Mouse (Mus musculus): ENCODE results near the gene Zbtb24. TPM values are rescaled to one million over a fixed set of nuclear protein-coding genes. Genes with fewer than 3 reads are reported as not detected.
A peak's percentile ranks its signal among the peaks of the same experiment; 100 is the strongest.

The Zbtb24 gene
- polyA plus RNA-seq, 1 experiment from 2014 or later: 14.6 TPM

GRCm38 (mm10) chr10:41449684-41450083 is 499 bp upstream of the Zbtb24 start:
- WGBS: 10% methylated on average over 14 of the region's 14 CpGs
- peak; percentile 44 for ATAC-seq
- H3K9me3 ChIP-seq (ENCODE audit: low read length): no peaks in the 10 kb centered on the region

GRCm38 (mm10) chr10:41450780-41451522 is 768 bp downstream of the Zbtb24 start:
- no peaks in the 10 kb centered on the region for H3K27me3 ChIP-seq (replicated peaks; ENCODE audit: insufficient read depth, low read length)
- peak overlapping the region; percentile 92 for H3K27ac ChIP-seq (ENCODE audit: low read length)
- H3K4me2 ChIP-seq (replicated peaks; ENCODE audit: low read depth, low read length): peak overlapping the region; percentile 77
- no peaks in the 10 kb centered on the region for H3K9me3 ChIP-seq (ENCODE audit: low read length)
- peak overlapping the region; percentile 91 for H3K4me3 ChIP-seq (ENCODE audit: low read depth, low read length)
- H3K4me1 ChIP-seq (ENCODE audit: insufficient read depth, low read depth, low read length): no peaks in the 10 kb centered on the region
- H3K36me3 ChIP-seq (ENCODE audit: insufficient read depth, low read length): 0 out of 2 replicates have a peak, but pooled peaks cover 6% of the 10 kb centered on the region
- no peak for TF ChIP-seq CTCF (IDR thresholded peaks at IDR 0.05)
- TF ChIP-seq EP300 (IDR thresholded peaks at IDR 0.05): no peak
- WGBS: 43% methylated on average over 18 of the region's 18 CpGs
- ATAC-seq: peak; percentile 15
- peak overlapping the region; percentile 93 for H3K9ac ChIP-seq (replicated peaks; ENCODE audit: low read depth)
- DNase-seq (ENCODE audit: low spot score): peak; percentile 64

More at GRCm38 (mm10) chr10:41449684-41450083, 499 bp upstream of the Zbtb24 start:
- Histone ChIP-seq H3K36me3 (ENCODE audit: insufficient read depth, low read length) (no peaks in the 10 kb centered on the region), H3K4me2 (replicated peaks; ENCODE audit: low read depth, low read length) (peak overlapping the region; percentile 77), H3K9ac (replicated peaks; ENCODE audit: low read depth) (peak overlapping the region; percentile 93; the same call in 1 of the 2 replicates), H3K4me3 (ENCODE audit: low read depth, low read length) (peak overlapping the region; percentile 91), H3K27me3 (replicated peaks; ENCODE audit: insufficient read depth, low read length) (no peaks in the 10 kb centered on the region), H3K4me1 (ENCODE audit: insufficient read depth, low read depth, low read length) (no peaks in the 10 kb centered on the region), H3K27ac (ENCODE audit: low read length) (peak overlapping the region; percentile 92)
- no peak for DNase-seq (ENCODE audit: low spot score)
- TF ChIP-seq CTCF (IDR thresholded peaks at IDR 0.05) (no peak), EP300 (IDR thresholded peaks at IDR 0.05) (no peak)

GRCm38 (mm10) chr10:41451656-41452055 is 1.5 kb downstream of the Zbtb24 start:
- 0 out of 2 replicates have a peak, but pooled peaks cover 9% of the 10 kb centered on the region for H3K36me3 ChIP-seq (ENCODE audit: insufficient read depth, low read length)
- no peaks in the 10 kb centered on the region for H3K27me3 ChIP-seq (replicated peaks; ENCODE audit: insufficient read depth, low read length)
- H3K4me1 ChIP-seq (ENCODE audit: insufficient read depth, low read depth, low read length): no peaks in the 10 kb centered on the region
- TF ChIP-seq EP300 (IDR thresholded peaks at IDR 0.05): no peak
- TF ChIP-seq CTCF (IDR thresholded peaks at IDR 0.05): no peak
- no peak for ATAC-seq
- H3K27ac ChIP-seq (ENCODE audit: low read length): no peak overlapping the region
- DNase-seq (ENCODE audit: low spot score): no peak
- H3K4me2 ChIP-seq (replicated peaks; ENCODE audit: low read depth, low read length): no peak overlapping the region
- 92% methylated on average over 9 of the region's 9 CpGs for WGBS
- no peaks in the 10 kb centered on the region for H3K9me3 ChIP-seq (ENCODE audit: low read length)
- H3K4me3 ChIP-seq (ENCODE audit: low read depth, low read length): no peak overlapping the region
- H3K9ac ChIP-seq (replicated peaks; ENCODE audit: low read depth): no peak overlapping the region

GRCm38 (mm10) chr10:41452791-41453190 is 2.6 kb downstream of the Zbtb24 start:
- Histone ChIP-seq H3K36me3 (ENCODE audit: insufficient read depth, low read length) (0 out of 2 replicates have a peak, but pooled peaks cover 9% of the 10 kb centered on the region), H3K4me3 (ENCODE audit: low read depth, low read length) (no peak overlapping the region), H3K4me1 (ENCODE audit: insufficient read depth, low read depth, low read length) (no peaks in the 10 kb centered on the region), H3K9ac (replicated peaks; ENCODE audit: low read depth) (no peak overlapping the region), H3K4me2 (replicated peaks; ENCODE audit: low read depth, low read length) (no peak overlapping the region), H3K9me3 (ENCODE audit: low read length) (no peaks in the 10 kb centered on the region), H3K27me3 (replicated peaks; ENCODE audit: insufficient read depth, low read length) (no peaks in the 10 kb centered on the region), H3K27ac (ENCODE audit: low read length) (no peak overlapping the region)
- DNase-seq (ENCODE audit: low spot score): no peak
- 87% methylated on average over 3 of the region's 3 CpGs for WGBS
- no peak for TF ChIP-seq EP300 (IDR thresholded peaks at IDR 0.05)
- no peak for TF ChIP-seq CTCF (IDR thresholded peaks at IDR 0.05)
- ATAC-seq: no peak

- no peak overlapping the region for H3K4me3 ChIP-seq (ENCODE audit: low read depth, low read length)
- no peaks in the 10 kb centered on the region for H3K9me3 ChIP-seq (ENCODE audit: low read length)
- no peaks in the 10 kb centered on the region for H3K4me1 ChIP-seq (ENCODE audit: insufficient read depth, low read depth, low read length)
- TF ChIP-seq EP300 (IDR thresholded peaks at IDR 0.05) (no peak), CTCF (IDR thresholded peaks at IDR 0.05) (no peak)
- no peak overlapping the region for H3K27ac ChIP-seq (ENCODE audit: low read length)
- 81% methylated on average over 4 of the region's 4 CpGs for WGBS
- H3K27me3 ChIP-seq (replicated peaks; ENCODE audit: insufficient read depth, low read length): no peaks in the 10 kb centered on the region
- ATAC-seq: no peak
- H3K9ac ChIP-seq (replicated peaks; ENCODE audit: low read depth): no peak overlapping the region
- no peak for DNase-seq (ENCODE audit: low spot score)
- no peak overlapping the region for H3K4me2 ChIP-seq (replicated peaks; ENCODE audit: low read depth, low read length)
- peaks cover 20% of the 10 kb centered on the region for H3K36me3 ChIP-seq (ENCODE audit: insufficient read depth, low read length)
Observed at GRCm38 (mm10) chr10:41459990-41460389, 9.8 kb downstream of the Zbtb24 start.

DNA sequence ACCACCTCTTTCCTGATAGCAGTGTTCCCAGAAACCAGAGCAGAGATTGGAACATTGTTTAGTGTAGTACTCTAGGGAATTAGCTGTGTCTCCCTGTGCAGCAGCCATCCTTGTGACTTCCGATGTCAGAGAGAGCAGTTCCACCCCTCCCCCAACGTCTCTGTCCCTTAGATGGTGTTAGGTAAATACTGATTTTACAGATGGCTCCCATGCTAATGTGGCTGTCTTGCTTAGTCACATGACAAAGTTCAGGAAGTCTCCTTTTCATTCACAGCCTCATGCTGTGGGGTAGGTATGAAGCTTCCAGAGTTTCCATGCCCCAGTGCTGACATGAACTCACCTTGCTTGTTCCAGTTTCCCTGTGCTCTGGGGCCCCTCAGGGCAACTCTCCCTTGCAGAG is 10.3 kb downstream of the Zbtb24 start:
- Histone ChIP-seq H3K27ac (ENCODE audit: low read length) (no peak overlapping the region), H3K36me3 (ENCODE audit: insufficient read depth, low read length) (peaks cover 16% of the 10 kb centered on the region), H3K4me2 (replicated peaks; ENCODE audit: low read depth, low read length) (no peak overlapping the region), H3K4me1 (ENCODE audit: insufficient read depth, low read depth, low read length) (no peaks in the 10 kb centered on the region), H3K9ac (replicated peaks; ENCODE audit: low read depth) (no peak overlapping the region), H3K27me3 (replicated peaks; ENCODE audit: insufficient read depth, low read length) (no peaks in the 10 kb centered on the region), H3K4me3 (ENCODE audit: low read depth, low read length) (no peak overlapping the region), H3K9me3 (ENCODE audit: low read length) (no peaks in the 10 kb centered on the region)
- no peak for DNase-seq (ENCODE audit: low spot score)
- no peak for ATAC-seq
- 15% methylated on average over 2 of the region's 2 CpGs for WGBS
- no peak for TF ChIP-seq CTCF (IDR thresholded peaks at IDR 0.05)
- no peak for TF ChIP-seq EP300 (IDR thresholded peaks at IDR 0.05)
